Mouse (Mus musculus) urinary bladder, postnatal 4 days (tissue): Measurements from ENCODE around the gene Unc13d.
"Not testable (repeated sequence)": the region's sequence is repeated elsewhere in the genome, so short reads cannot be mapped to it uniquely, and the experiment has no call there.

Source experiments
- DNase-seq, 2 experiments: peaks; one replicate each; pipeline ENCODE4 v3.0.0; 2021 to 2022; ENCODE audit warnings: low spot score in 2 of 2

Gene Unc13d

GRCm38 (mm10) chr11:116021328-116022220, 56.2 kb downstream of the Unc13d start:
- DNase-seq: no peak

- no peak for DNase-seq
Measured at GRCm38 (mm10) chr11:116020519-116020922, 57.2 kb downstream of the Unc13d start.

- DNase-seq: no peak
Measured at GRCm38 (mm10) chr11:116019976-116020411, 57.8 kb downstream of the Unc13d start.

- no peak for DNase-seq
Measured at GRCm38 (mm10) chr11:116019360-116019791, 58.4 kb downstream of the Unc13d start.

- DNase-seq: not testable (repeated sequence)
Measured at GRCm38 (mm10) chr11:116018867-116019266, 58.9 kb downstream of the Unc13d start.

- no peak for DNase-seq
Measured at GRCm38 (mm10) chr11:116018106-116018505, 59.7 kb downstream of the Unc13d start.

GRCm38 (mm10) chr11:116014821-116015220, 62.9 kb downstream of the Unc13d start:
- no peak for DNase-seq

- DNase-seq: peak; percentile 90
Measured at GRCm38 (mm10) chr11:116012262-116012947, 65.4 kb downstream of the Unc13d start, which contains the start of gene Galk1. Gene Galk1 (minus strand): TSS chr11:116012719.
